Mouse (Mus musculus) liver, embryonic 12.5 days (tissue): ENCODE measurements around the gene Gm4763. TPM values are rescaled to one million over a fixed set of nuclear protein-coding genes. Genes with fewer than 3 reads are reported as not detected.
"Not testable (repeated sequence)": the region's sequence is repeated elsewhere in the genome, so short reads cannot be mapped to it uniquely, and the experiment has no call there.

Experiments used
- ATAC-seq: fragments of 200-750 bp; cut with Nextera tagmentation; 2 replicates; pipeline ENCODE4 v1.8.0; 2017; ENCODE audit warnings: moderate number of reproducible peaks, mild to moderate bottlenecking, moderate library complexity
- H3K27ac ChIP-seq: fragments of 300-500 bp; sonication (generic); 2 replicates; pipeline ENCODE4 v1.5.1; 2016; ENCODE audit warnings: mild to moderate bottlenecking
- H3K27me3 ChIP-seq: fragments of 300-500 bp; sonication (generic); replicated peaks from 2 replicates; pipeline ENCODE4 v1.6.1; 2016; ENCODE audit warnings: mild to moderate bottlenecking, moderate library complexity
- H3K36me3 ChIP-seq: fragments of 300-500 bp; sonication (generic); 2 replicates; pipeline ENCODE4 v1.6.1; 2016; ENCODE audit warnings: mild to moderate bottlenecking, moderate library complexity
- H3K4me1 ChIP-seq: fragments of 300-500 bp; sonication (generic); 2 replicates; pipeline ENCODE4 v1.6.1; 2016
- H3K4me2 ChIP-seq: fragments of 300-500 bp; sonication (generic); 2 replicates; pipeline ENCODE4 v1.6.1; 2016; ENCODE audit warnings: mild to moderate bottlenecking, moderate library complexity
- H3K4me3 ChIP-seq: fragments of 300-500 bp; sonication (generic); 2 replicates; pipeline ENCODE4 v1.5.1; 2016; ENCODE audit warnings: mild to moderate bottlenecking, moderate library complexity
- H3K9ac ChIP-seq: fragments of 300-500 bp; sonication (generic); 2 replicates; pipeline ENCODE4 v1.6.1; 2016; ENCODE audit warnings: mild to moderate bottlenecking, moderate library complexity
- H3K9me3 ChIP-seq: fragments of 300-500 bp; sonication (generic); replicated peaks from 2 replicates; pipeline ENCODE4 v1.6.1; 2016; ENCODE audit warnings: mild to moderate bottlenecking, moderate library complexity
- WGBS: fragments of 180-500 bp; shearing (Covaris S2); methylation state at CpG from one replicate; pipeline ENCODE4 v1.1.7; 2016; ENCODE audit not compliant: insufficient replicate concordance; 5-methylcytosine and 5-hydroxymethylcytosine counted together
- polyA plus RNA-seq: library from polyadenylated mRNA; unstranded; fragments of >200 nt; fragmentation: Nextera tagmentation; extraction: Ambion mirVana; gene quantifications from 2 replicates; pipeline ENCODE4 v1.2.1, GENCODE M21; 2016

Gm4763 gene
- polyA plus RNA-seq, 1 experiment from 2014 or later = not detected

GRCm38 (mm10) chr7:24715039-24715438, 11.7 kb downstream of the Gm4763 start:
- H3K4me3 ChIP-seq = no peak overlapping the region
- H3K9ac ChIP-seq = no peak overlapping the region
- no peaks in the 10 kb centered on the region for H3K27me3 ChIP-seq
- no peaks in the 10 kb centered on the region for H3K36me3 ChIP-seq
- ATAC-seq = no peak
- H3K27ac ChIP-seq = no peak overlapping the region
- no peak overlapping the region for H3K4me2 ChIP-seq
- H3K9me3 ChIP-seq = no peaks in the 10 kb centered on the region
- WGBS = 42% methylated on average over 6 of the region's 6 CpGs
- H3K4me1 ChIP-seq = no peaks in the 10 kb centered on the region

DNA sequence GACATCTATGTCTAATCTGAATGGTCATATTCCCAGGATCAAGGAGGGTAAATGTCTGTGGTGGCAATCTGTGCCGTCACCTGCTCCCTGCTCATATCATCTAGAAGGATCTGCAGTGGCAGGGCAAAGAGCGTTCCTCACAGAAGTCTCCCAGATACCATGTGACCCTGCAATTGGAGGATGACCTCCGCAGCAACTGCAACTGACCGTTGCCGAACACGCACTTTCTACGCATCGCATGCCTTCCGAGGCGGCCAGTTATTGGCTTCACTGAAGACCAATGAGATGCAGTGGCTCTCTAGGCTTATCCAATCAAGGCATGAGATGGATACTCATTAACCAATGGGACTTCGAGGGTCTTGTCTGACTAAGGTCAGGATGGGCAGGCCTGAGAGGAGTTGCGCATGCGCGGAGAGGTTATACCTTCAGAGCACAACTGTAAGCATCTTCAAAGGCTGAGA, 17.8 kb downstream of the Gm4763 start, which contains the start of gene BC049730:
TSS of gene BC049730 (plus strand) at position 411 of the 461 bp plus-strand sequence.
- 80% methylated on average over 14 of the region's 14 CpGs for WGBS
- Histone ChIP-seq H3K27me3 (0 out of 2 replicates have a peak, but pooled peaks cover 5% of the 10 kb centered on the region), H3K9ac (no peak within 1 kb of the TSS), H3K4me3 (no peak within 1 kb of the TSS), H3K4me1 (no peaks in the 10 kb centered on the region), H3K9me3 (no peaks in the 10 kb centered on the region), H3K27ac (no peak within 1 kb of the TSS), H3K4me2 (no peak within 1 kb of the TSS), H3K36me3 (no peaks in the 10 kb centered on the region)
- no peak for ATAC-seq

GRCm38 (mm10) chr7:24702841-24703240, 23.9 kb downstream of the Gm4763 start:
- H3K4me1 ChIP-seq, H3K4me3 ChIP-seq, H3K27ac ChIP-seq, H3K4me2 ChIP-seq, H3K36me3 ChIP-seq, H3K9ac ChIP-seq, ATAC-seq, H3K9me3 ChIP-seq, H3K27me3 ChIP-seq: not testable (repeated sequence)
- WGBS = 66% methylated on average over 9 of the region's 9 CpGs

GRCm38 (mm10) chr7:24697891-24698290, 28.8 kb downstream of the Gm4763 start:
- not testable (repeated sequence) for H3K4me1 ChIP-seq, H3K4me2 ChIP-seq, H3K27me3 ChIP-seq, H3K27ac ChIP-seq, H3K36me3 ChIP-seq, H3K9ac ChIP-seq, H3K9me3 ChIP-seq, ATAC-seq, H3K4me3 ChIP-seq
- 68% methylated on average over 4 of the region's 4 CpGs for WGBS

DNA sequence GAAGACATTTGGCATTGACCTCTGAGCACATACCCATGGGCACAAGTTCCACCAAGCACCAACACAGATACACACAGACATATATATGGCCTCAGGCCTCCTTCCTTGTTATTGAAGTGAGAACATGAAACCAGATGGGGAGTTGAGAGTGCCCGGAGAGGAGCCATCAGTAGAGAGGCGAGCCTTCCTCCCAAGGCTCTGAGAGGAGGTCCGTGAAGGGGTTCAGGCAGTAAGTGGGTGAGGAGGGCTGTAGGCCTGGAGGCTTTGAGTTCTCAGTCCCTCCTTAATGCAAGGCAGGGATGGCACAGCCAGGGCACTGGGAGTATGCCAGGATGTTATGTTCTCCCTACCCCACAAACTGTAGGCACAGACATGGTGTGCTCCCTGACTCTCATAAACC, 34.0 kb downstream of the Gm4763 start:
- not testable (repeated sequence) for H3K27me3 ChIP-seq, H3K27ac ChIP-seq, H3K9ac ChIP-seq, ATAC-seq, H3K4me3 ChIP-seq, H3K4me2 ChIP-seq, H3K36me3 ChIP-seq, H3K9me3 ChIP-seq, H3K4me1 ChIP-seq
- WGBS = 50% methylated on average over 3 of the region's 3 CpGs

GRCm38 (mm10) chr7:24687519-24687918, 39.2 kb downstream of the Gm4763 start:
- H3K27me3 ChIP-seq, H3K27ac ChIP-seq, ATAC-seq, H3K9ac ChIP-seq, H3K36me3 ChIP-seq, H3K4me3 ChIP-seq, H3K9me3 ChIP-seq, H3K4me2 ChIP-seq, H3K4me1 ChIP-seq: not testable (repeated sequence)
- WGBS = 74% methylated on average over 10 of the region's 10 CpGs

DNA sequence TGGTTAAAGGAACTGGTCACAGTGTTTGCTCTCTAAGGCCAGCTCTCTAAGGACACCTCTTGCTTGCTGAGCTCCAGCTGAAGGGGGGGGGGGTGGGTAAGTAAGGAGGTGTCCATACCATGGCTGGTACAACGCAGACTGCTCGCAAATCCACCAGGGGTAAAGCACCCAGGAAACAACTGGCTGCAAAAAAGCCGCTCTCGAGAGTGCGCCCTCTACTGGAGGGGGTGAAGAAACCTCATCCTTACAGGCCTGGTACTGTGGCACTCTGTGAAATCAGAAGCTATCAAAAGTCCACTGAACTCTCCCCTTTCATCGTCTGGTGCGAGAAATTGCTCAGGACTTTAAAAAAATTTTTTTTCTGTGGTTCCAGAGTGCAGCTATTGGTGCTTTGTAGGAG, 42.6 kb downstream of the Gm4763 start:
- H3K4me2 ChIP-seq, H3K27me3 ChIP-seq, H3K36me3 ChIP-seq, H3K4me3 ChIP-seq, H3K4me1 ChIP-seq, ATAC-seq, H3K9ac ChIP-seq, H3K9me3 ChIP-seq, H3K27ac ChIP-seq: not testable (repeated sequence)
- WGBS = 54% methylated on average over 7 of the region's 7 CpGs

DNA sequence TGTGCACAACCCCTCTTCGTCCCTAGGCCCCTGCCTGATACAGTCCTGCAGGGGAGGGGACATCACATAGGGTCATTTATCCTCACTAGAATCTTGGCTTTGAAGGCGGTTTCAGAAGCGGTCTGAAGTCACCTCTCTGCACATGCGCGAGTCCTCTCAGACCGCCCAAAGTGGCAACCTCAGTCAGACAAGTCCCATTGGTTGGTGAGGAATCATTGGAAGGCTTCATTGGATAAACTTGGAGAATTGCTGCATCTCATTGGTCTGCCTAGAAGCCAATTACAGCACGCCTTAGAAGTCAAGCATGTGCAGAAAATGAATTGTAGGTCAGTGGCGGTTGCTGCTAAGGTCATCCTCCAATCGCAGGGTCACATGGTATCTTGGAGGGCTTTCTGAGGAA, 50.1 kb downstream of the Gm4763 start, which contains the start of gene Tex101:
TSS of gene Tex101 (minus strand) at position 101 of the 400 bp plus-strand sequence.
- no peak for ATAC-seq
- Histone ChIP-seq H3K36me3 (no peaks in the 10 kb centered on the region), H3K4me1 (no peaks in the 10 kb centered on the region), H3K9me3 (no peaks in the 10 kb centered on the region), H3K27me3 (0 out of 2 replicates have a peak, but pooled peaks cover 7% of the 10 kb centered on the region), H3K4me3 (no peak within 1 kb of the TSS), H3K4me2 (no peak within 1 kb of the TSS), H3K9ac (no peak within 1 kb of the TSS), H3K27ac (no peak within 1 kb of the TSS)
- WGBS = 76% methylated on average over 9 of the region's 9 CpGs

DNA sequence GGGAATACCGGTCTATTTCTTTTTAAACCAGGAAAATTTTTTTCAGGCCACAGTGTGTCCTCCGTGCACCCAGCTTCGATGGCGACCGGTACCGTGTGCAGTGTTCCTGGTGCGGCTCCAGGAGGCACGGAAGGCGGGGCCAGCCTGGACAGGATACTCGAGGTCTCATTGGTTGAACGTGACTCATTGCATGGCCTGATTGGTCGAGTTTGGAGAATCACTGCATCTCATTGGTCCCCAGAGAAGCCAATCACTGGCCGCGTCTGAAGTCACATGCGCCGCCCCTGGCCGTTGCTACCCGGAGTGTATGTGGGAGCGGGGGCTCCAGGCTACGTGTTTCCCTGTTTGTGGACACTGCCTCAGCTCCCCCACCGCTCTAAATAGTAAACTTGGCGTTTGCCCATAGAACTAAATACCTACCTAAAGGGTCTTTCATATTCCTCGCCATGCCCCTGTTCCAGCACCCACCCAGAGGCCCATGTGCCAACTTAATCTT, 54.7 kb downstream of the Gm4763 start:
- Histone ChIP-seq H3K9me3 (no peaks in the 10 kb centered on the region), H3K4me3 (no peak overlapping the region), H3K36me3 (no peaks in the 10 kb centered on the region), H3K9ac (no peak overlapping the region), H3K4me2 (no peak overlapping the region), H3K27ac (no peak overlapping the region), H3K4me1 (no peaks in the 10 kb centered on the region), H3K27me3 (0 out of 2 replicates have a peak, but pooled peaks cover 9% of the 10 kb centered on the region)
- WGBS = 81% methylated on average over 23 of the region's 23 CpGs
- ATAC-seq = no peak

Other genes with a start within 250 kb of the Gm4763 start
- 0.28 and 0.35 TPM in 2 replicates for gene Cadm4, start 244.9 kb downstream of the Gm4763 start, polyA plus RNA-seq
- gene Zfp428, start 219.9 kb downstream of the Gm4763 start, polyA plus RNA-seq = 12.4 and 14.2 TPM in 2 replicates
- gene AC161166.1, start 214.5 kb downstream of the Gm4763 start, polyA plus RNA-seq = 0.20 and 0.24 TPM in 2 replicates
- gene Irgq, start 196.2 kb downstream of the Gm4763 start, polyA plus RNA-seq = 2.8 and 3.1 TPM in 2 replicates
- not detected in 2 replicates for gene Pinlyp, start 180.8 kb downstream of the Gm4763 start, polyA plus RNA-seq
- 61.5 and 63.0 TPM in 2 replicates for gene Xrcc1, start 180.6 kb downstream of the Gm4763 start, polyA plus RNA-seq
- 15.1 and 17.0 TPM in 2 replicates for gene Ethe1, start 139.4 kb downstream of the Gm4763 start, polyA plus RNA-seq
- gene Zfp575, start 139.3 kb downstream of the Gm4763 start, polyA plus RNA-seq = 0.41 and 0.57 TPM in 2 replicates
- 0.08 and 0.22 TPM in 2 replicates for gene Phldb3, start 116.1 kb downstream of the Gm4763 start, polyA plus RNA-seq
- not detected in 2 replicates for gene Lypd3, start 90.4 kb downstream of the Gm4763 start, polyA plus RNA-seq
- gene Tex101, start 50.2 kb downstream of the Gm4763 start, polyA plus RNA-seq = not detected in 2 replicates
- gene BC049730, start 17.7 kb downstream of the Gm4763 start, polyA plus RNA-seq = not detected in 2 replicates
- gene Cd177, start 33.4 kb upstream of the Gm4763 start, polyA plus RNA-seq = 0.55 and 0.93 TPM in 2 replicates
- 0.30 and 0.42 TPM in 2 replicates for gene Ceacam10, start 50.3 kb upstream of the Gm4763 start, polyA plus RNA-seq
- gene Gm9844, start 135.3 kb upstream of the Gm4763 start, polyA plus RNA-seq = 3.0 and 3.4 TPM in 2 replicates
- gene Lypd4, start 143.0 kb upstream of the Gm4763 start, polyA plus RNA-seq = not detected in 2 replicates
- not detected in 2 replicates for gene Dmrtc2, start 143.1 kb upstream of the Gm4763 start, polyA plus RNA-seq
- 1,803 and 1,813 TPM in 2 replicates for gene Rps19, start 157.5 kb upstream of the Gm4763 start, polyA plus RNA-seq
- gene Cd79a, start 170.5 kb upstream of the Gm4763 start, polyA plus RNA-seq = 0.12 TPM in 1 of 2 replicates, not detected in the other
- gene Arhgef1, start 176.0 kb upstream of the Gm4763 start, polyA plus RNA-seq = 71.9 and 80.4 TPM in 2 replicates
- not detected in 2 replicates for gene Gm4881, start 217.6 kb upstream of the Gm4763 start, polyA plus RNA-seq
- 63.4 and 67.4 TPM in 2 replicates for gene Rabac1, start 245.8 kb upstream of the Gm4763 start, polyA plus RNA-seq